Comparison of ENCODE assay signal across 18 mouse cellular contexts in genomic region chr2:5610521-5610920, GRCm38 (mm10).
DNase-seq lines count a peak whose midpoint lies in the region; ATAC-seq and TF ChIP-seq lines count a peak whose summit lies in the region.
"Had no signal": no experiment of that assay in that cellular context is flagged by ENCODE, and none has a peak within 500 bp of the region (broad histone marks: within the 10 kb centered on the region; RNA-seq: fewer than 3 reads in every experiment).

No protein-coding gene starts in this region.

- no peak for ATAC-seq in forebrain, embryonic 14.5 days
- ATAC-seq in midbrain, embryonic 11.5 days (ENCODE audit: low FRiP score): no peak
- no peak for ATAC-seq in midbrain, embryonic 13.5 days
- ATAC-seq: forebrain, embryonic 13.5 days; midbrain, embryonic 15.5 days; Patski had no signal

- no peak for TF ChIP-seq CTCF in lung, adult 2 months (IDR thresholded peaks at IDR 0.05; ENCODE audit: insufficient read depth, low read length)

- no peak overlapping the region for H3K4me2 ChIP-seq in forebrain, embryonic 14.5 days (ENCODE audit: low read length)
- H3K4me2 ChIP-seq in midbrain, embryonic 11.5 days: no peak overlapping the region
- no peak overlapping the region for H3K4me2 ChIP-seq in midbrain, embryonic 13.5 days (replicated peaks)
- H3K4me2 ChIP-seq: embryonic facial prominence, embryonic 13.5 days; forebrain, embryonic 13.5 days; hindbrain, embryonic 12.5 days; midbrain, embryonic 15.5 days; neural tube, embryonic 12.5 days; stomach, embryonic 15.5 days had no signal

- H3K27me3 ChIP-seq in forebrain, embryonic 14.5 days (replicated peaks; ENCODE audit: control insufficient read depth, insufficient read depth, low read length): no peaks in the 10 kb centered on the region
- H3K27me3 ChIP-seq in forebrain, embryonic 10.5 days (ENCODE audit: poor library complexity, severe bottlenecking): no peaks in the 10 kb centered on the region; the same call in 1 of the 2 replicates
- H3K27me3 ChIP-seq in midbrain, embryonic 11.5 days (ENCODE audit: control insufficient read depth, insufficient read depth, low read length): no peaks in the 10 kb centered on the region
- no peaks in the 10 kb centered on the region for H3K27me3 ChIP-seq in midbrain, embryonic 13.5 days
- H3K27me3 ChIP-seq: embryonic facial prominence, embryonic 13.5 days; forebrain, embryonic 13.5 days; hindbrain, embryonic 12.5 days; midbrain, embryonic 15.5 days; neural tube, embryonic 12.5 days; Patski; stomach, embryonic 15.5 days had no signal

- peaks cover 10% of the 10 kb centered on the region for H3K4me1 ChIP-seq in forebrain, embryonic 14.5 days (ENCODE audit: control insufficient read depth, insufficient read depth, low read length)
- H3K4me1 ChIP-seq in forebrain, embryonic 10.5 days: peaks cover 28% of the 10 kb centered on the region
- peaks cover 17% of the 10 kb centered on the region for H3K4me1 ChIP-seq in midbrain, embryonic 11.5 days (ENCODE audit: control insufficient read depth, insufficient read depth, low read length)
- peaks cover 25% of the 10 kb centered on the region for H3K4me1 ChIP-seq in midbrain, embryonic 13.5 days (replicated peaks)
- H3K4me1 ChIP-seq in lung, adult 2 months (ENCODE audit: control insufficient read depth, insufficient read depth, low read length): peaks cover 2% of the 10 kb centered on the region; the same call in 1 of the 2 replicates

- no peaks in the 10 kb centered on the region for H3K36me3 ChIP-seq in forebrain, embryonic 14.5 days (ENCODE audit: control insufficient read depth, insufficient read depth, low read length)
- H3K36me3 ChIP-seq in forebrain, embryonic 10.5 days (replicated peaks): no peaks in the 10 kb centered on the region
- no peaks in the 10 kb centered on the region for H3K36me3 ChIP-seq in midbrain, embryonic 11.5 days (ENCODE audit: control insufficient read depth, insufficient read depth, low read length)
- H3K36me3 ChIP-seq in midbrain, embryonic 13.5 days: no peaks in the 10 kb centered on the region
- H3K36me3 ChIP-seq: embryonic facial prominence, embryonic 13.5 days; hindbrain, embryonic 12.5 days; midbrain, embryonic 15.5 days; neural tube, embryonic 12.5 days; stomach, embryonic 15.5 days had no signal

- H3K9ac ChIP-seq in forebrain, embryonic 14.5 days (ENCODE audit: low read length): no peak overlapping the region
- no peak overlapping the region for H3K9ac ChIP-seq in midbrain, embryonic 11.5 days (ENCODE audit: low read length)
- no peak overlapping the region for H3K9ac ChIP-seq in midbrain, embryonic 13.5 days (replicated peaks)
- H3K9ac ChIP-seq: embryonic facial prominence, embryonic 13.5 days; forebrain, embryonic 13.5 days; hindbrain, embryonic 12.5 days; liver, embryonic 14.5 days; midbrain, embryonic 15.5 days; neural tube, embryonic 12.5 days; stomach, embryonic 15.5 days had no signal

- no peak overlapping the region for H3K27ac ChIP-seq in forebrain, embryonic 14.5 days (ENCODE audit: low read depth, low read length)
- H3K27ac ChIP-seq in forebrain, embryonic 10.5 days: no peak overlapping the region
- H3K27ac ChIP-seq in midbrain, embryonic 11.5 days (ENCODE audit: low read depth, low read length): no peak overlapping the region
- H3K27ac ChIP-seq in midbrain, embryonic 13.5 days: no peak overlapping the region
- H3K27ac ChIP-seq: embryonic facial prominence, embryonic 13.5 days; forebrain, embryonic 13.5 days; hindbrain, embryonic 12.5 days; liver, embryonic 14.5 days; macrophage; midbrain, embryonic 15.5 days; neural tube, embryonic 12.5 days; stomach, embryonic 15.5 days had no signal

- peak; percentile 39 for DNase-seq in forebrain, embryonic 14.5 days (ENCODE audit: low spot score)
- no peak for DNase-seq in forebrain, embryonic 10.5 days (ENCODE audit: extremely low spot score, low spot score)
- peak; percentile 72 for DNase-seq in midbrain, embryonic 11.5 days (ENCODE audit: low spot score, missing footprints)
- peak; percentile 40 to 41 for DNase-seq in cerebellum, postnatal 14 days
- no peak for DNase-seq in lung, adult 2 months
- no peak for DNase-seq in neural tube, embryonic 10.5 days (ENCODE audit: extremely low spot score, low spot score)
- DNase-seq: kidney, adult 18-20 months; thymus, postnatal 14 days had no signal

- no peaks in the 10 kb centered on the region for H3K9me3 ChIP-seq in forebrain, embryonic 14.5 days (replicated peaks; ENCODE audit: control insufficient read depth, low read length)
- no peaks in the 10 kb centered on the region for H3K9me3 ChIP-seq in forebrain, embryonic 10.5 days
- H3K9me3 ChIP-seq in midbrain, embryonic 11.5 days (ENCODE audit: control insufficient read depth, low read length): no peaks in the 10 kb centered on the region
- no peaks in the 10 kb centered on the region for H3K9me3 ChIP-seq in midbrain, embryonic 13.5 days
- H3K9me3 ChIP-seq: embryonic facial prominence, embryonic 13.5 days; forebrain, embryonic 13.5 days; hindbrain, embryonic 12.5 days; midbrain, embryonic 15.5 days; neural tube, embryonic 12.5 days; stomach, embryonic 15.5 days had no signal

- no peak for TF ChIP-seq POLR2A in lung, adult 2 months (IDR thresholded peaks at IDR 0.05; ENCODE audit: borderline replicate concordance, extremely low read depth, low read depth, low read length)

- 88% methylated on average over 4 of the region's 4 CpGs for WGBS in forebrain, embryonic 14.5 days
- 89% methylated on average over 4 of the region's 4 CpGs for WGBS in forebrain, embryonic 10.5 days
- WGBS in midbrain, embryonic 11.5 days: 86% methylated on average over 4 of the region's 4 CpGs
- WGBS in midbrain, embryonic 13.5 days: 88% methylated on average over 4 of the region's 4 CpGs
- WGBS in lung, adult 2 months: 77% methylated on average over 4 of the region's 4 CpGs

- no peak overlapping the region for H3K4me3 ChIP-seq in forebrain, embryonic 14.5 days (ENCODE audit: low read depth, low read length)
- H3K4me3 ChIP-seq in forebrain, embryonic 10.5 days: no peak overlapping the region
- H3K4me3 ChIP-seq in midbrain, embryonic 11.5 days (ENCODE audit: low read depth, low read length): no peak overlapping the region
- H3K4me3 ChIP-seq in midbrain, embryonic 13.5 days (replicated peaks): no peak overlapping the region
- H3K4me3 ChIP-seq in lung, adult 2 months (replicated peaks; ENCODE audit: extremely low read depth, low read depth, low read length): no peak overlapping the region
- H3K4me3 ChIP-seq: embryonic facial prominence, embryonic 13.5 days; forebrain, embryonic 13.5 days; hindbrain, embryonic 12.5 days; midbrain, embryonic 15.5 days; neural tube, embryonic 12.5 days; stomach, embryonic 15.5 days had no signal

Comparison
In these comparisons a context has a peak if more than half of its experiments do, and no peak if none do; other contexts are left out.
1. DNase-seq: peak in forebrain, embryonic 14.5 days (single experiment), midbrain, embryonic 11.5 days (single experiment) and cerebellum, postnatal 14 days (2 of 2); none in forebrain, embryonic 10.5 days (single experiment), lung, adult 2 months (single experiment) and neural tube, embryonic 10.5 days (single experiment).